Mouse (Mus musculus): ENCODE data around the gene Gm9837.

DNA sequence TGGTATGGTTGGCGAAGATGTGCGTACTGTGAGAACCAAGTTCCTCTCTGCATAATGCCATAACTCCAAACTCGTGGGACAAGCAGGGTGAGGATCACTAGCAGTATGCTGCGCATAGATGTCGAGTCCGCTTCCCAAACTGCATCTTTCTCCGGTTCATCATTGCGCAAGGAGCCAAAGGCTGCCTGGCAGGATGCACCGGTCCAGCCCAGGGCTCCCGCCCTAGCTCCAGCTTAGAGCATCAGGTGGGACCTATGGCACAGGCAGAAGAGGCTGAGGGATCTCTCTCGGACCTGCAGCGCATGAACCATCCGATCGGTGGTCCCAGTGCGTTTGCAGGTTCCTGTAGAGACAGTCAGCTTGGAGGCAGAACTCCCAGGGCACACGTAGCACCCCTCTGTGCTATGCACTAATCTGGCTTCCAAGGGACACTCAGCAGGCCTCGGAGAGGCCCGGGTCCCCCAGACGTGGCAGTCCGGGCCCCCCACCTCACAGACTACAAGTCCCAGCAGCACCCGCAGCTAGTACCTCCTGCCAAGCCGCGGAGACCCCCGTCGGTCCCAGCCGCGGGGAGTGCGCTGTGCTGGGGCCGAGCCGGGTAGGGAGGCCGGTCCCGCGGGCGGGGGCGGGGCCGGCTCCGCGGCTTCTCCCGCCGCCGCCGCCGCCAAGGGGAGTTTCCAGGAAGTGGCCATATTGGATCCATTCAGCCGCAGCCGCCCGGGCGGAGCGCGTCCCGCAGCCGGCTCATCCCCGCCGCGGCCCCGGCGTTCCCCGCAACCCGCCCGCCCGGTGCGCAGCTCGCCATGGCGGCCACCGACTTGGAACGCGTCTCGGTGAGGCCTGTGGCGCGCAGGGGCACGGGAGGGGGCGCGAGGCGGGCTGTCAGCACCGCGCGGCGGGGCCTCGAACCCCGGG lies 49.2 kb upstream of the Gm9837 start, which contains the start of gene Sept8:
- TF ChIP-seq CTCF (IDR thresholded peaks at IDR 0.05; ENCODE audit: borderline replicate concordance, control insufficient read depth, extremely low read depth, insufficient read depth, low read length, poor library complexity) (no peak), POLR2A (IDR thresholded peaks at IDR 0.05; ENCODE audit: control insufficient read depth, extremely low read depth, insufficient read depth, low read length, poor library complexity) (no peak)
